Mouse (Mus musculus) bone marrow, adult 2 months (tissue): ENCODE results near the gene Palmd.

Experiments used
- CTCF ChIP-seq: fragments of 200-500 bp; IDR thresholded peaks from 2 replicates; pipeline ENCODE4 v1.5.1; 2011; ENCODE audit warnings: low read length, control low read depth; ENCODE audit not compliant: control insufficient read depth, insufficient read depth
- POLR2A ChIP-seq: fragments of 200-500 bp; IDR thresholded peaks from 2 replicates; pipeline ENCODE4 v1.6.1; 2011; ENCODE audit warnings: low read depth, mild to moderate bottlenecking, control low read depth, low read length, borderline replicate concordance; ENCODE audit not compliant: control insufficient read depth

- no peak for TF ChIP-seq CTCF
- TF ChIP-seq POLR2A = no peak
Observed at GRCm38 (mm10) chr3:117003379-117003778, 34.6 kb upstream of the Palmd start.
